Comparison of ENCODE assay signal across 12 mouse cellular contexts in genomic region chr17:80786061-80786851, GRCm38 (mm10). TPM values are rescaled to one million over a fixed set of nuclear protein-coding genes. Genes with fewer than 3 reads are reported as not detected.
DNase-seq lines count a peak whose midpoint lies in the region; ATAC-seq lines count a peak whose summit lies in the region.
"Had no signal": no experiment of that assay in that cellular context is flagged by ENCODE, and none has a peak within 500 bp of the region (broad histone marks: within the 10 kb centered on the region; RNA-seq: fewer than 3 reads in every experiment).

No protein-coding gene starts in this region.

- H3K4me2 ChIP-seq in lung, embryonic 15.5 days: no peak overlapping the region
- no peak overlapping the region for H3K4me2 ChIP-seq in intestine, embryonic 16.5 days (ENCODE audit: low read depth, low read length)

- H3K4me1 ChIP-seq in lung, embryonic 15.5 days: peaks cover 48% of the 10 kb centered on the region
- peaks cover 33% of the 10 kb centered on the region for H3K4me1 ChIP-seq in intestine, embryonic 16.5 days (ENCODE audit: control insufficient read depth, insufficient read depth, low read length)

- H3K4me3 ChIP-seq in lung, embryonic 15.5 days: no peak overlapping the region
- no peak overlapping the region for H3K4me3 ChIP-seq in intestine, embryonic 16.5 days (ENCODE audit: low read length)

- no peak for DNase-seq in lung, postnatal 25 days (ENCODE audit: low spot score)
- DNase-seq in kidney, postnatal 4 days: peak; percentile 11 to 42
- DNase-seq in yolk sac, embryonic 10.5 days (ENCODE audit: low spot score): peak; percentile 49
- DNase-seq in ovary, postnatal 14 days (ENCODE audit: low spot score): no peak
- no peak for DNase-seq in layer of hippocampus, adult 8-10 months (ENCODE audit: low spot score in 2 of 2)
- DNase-seq: adrenal gland, adult 2 months; cerebellum, adult 18-20 months; midbrain, embryonic 14.5 days; spleen, adult 18-20 months had no signal

- 19% methylated on average over 8 of the region's 8 CpGs for WGBS in lung, embryonic 15.5 days
- WGBS in intestine, embryonic 16.5 days: 44% methylated on average over 8 of the region's 8 CpGs

- H3K36me3 ChIP-seq in lung, embryonic 15.5 days: no peaks in the 10 kb centered on the region
- no peaks in the 10 kb centered on the region for H3K36me3 ChIP-seq in intestine, embryonic 16.5 days (ENCODE audit: control insufficient read depth, insufficient read depth, low read length)

- no peak overlapping the region for H3K9ac ChIP-seq in lung, embryonic 15.5 days
- no peak overlapping the region for H3K9ac ChIP-seq in intestine, embryonic 16.5 days (ENCODE audit: low read depth, low read length)

- ATAC-seq in lung, embryonic 15.5 days (ENCODE audit: borderline replicate concordance, extremely low read depth, low FRiP score, low TSS enrichment): peak; percentile 84
- ATAC-seq in intestine, embryonic 16.5 days: peak; percentile 51
- ATAC-seq: inflammation-experienced regulatory T-cells, adult 6 months had no signal

- H3K27ac ChIP-seq in lung, embryonic 15.5 days: peak overlapping the region; percentile 91
- peak overlapping the region; percentile 88 for H3K27ac ChIP-seq in intestine, embryonic 16.5 days (ENCODE audit: low read length)

- H3K9me3 ChIP-seq in lung, embryonic 15.5 days: no peaks in the 10 kb centered on the region
- no peaks in the 10 kb centered on the region for H3K9me3 ChIP-seq in intestine, embryonic 16.5 days (ENCODE audit: control insufficient read depth, low read length)

- no peaks in the 10 kb centered on the region for H3K27me3 ChIP-seq in lung, embryonic 15.5 days
- H3K27me3 ChIP-seq in intestine, embryonic 16.5 days (replicated peaks; ENCODE audit: control insufficient read depth, insufficient read depth, low read length): no peaks in the 10 kb centered on the region

RNA-seq across cellular contexts. Expression of gene Map4k3, which starts 58.0 kb away (rescaled TPM):
- polyA plus RNA-seq in lung, embryonic 15.5 days (2015; fragmentation: Nextera tagmentation; extraction: Ambion mirVana): 44.6 and 46.4 TPM in 2 replicates
- polyA plus RNA-seq in intestine, embryonic 16.5 days (2015; fragmentation: Nextera tagmentation; extraction: Ambion mirVana): 15.2 and 16.9 TPM in 2 replicates
- 10 to 100 TPM; 78.0 to 94.1 (median 85.5) TPM for total RNA-seq in layer of hippocampus, adult 8-10 months (2022)

Comparison
In these comparisons a context has a peak if more than half of its experiments do, and no peak if none do; other contexts are left out.
1. DNase-seq: peak in kidney, postnatal 4 days (2 of 2) and yolk sac, embryonic 10.5 days (single experiment); none in lung, postnatal 25 days (single experiment), ovary, postnatal 14 days (single experiment) and layer of hippocampus, adult 8-10 months (0 of 2).